Mouse (Mus musculus) T-helper 2 cell (primary cell): ENCODE measurements around the gene Spry1.

ENCODE experiments used
- in situ Hi-C: fragments of 300-600 bp; cut with MboI, MseI; formaldehyde crosslinking; loops from one replicate; pipeline ENCODE4 v1.15.1; 2025; ENCODE audit warnings: high pct_unique_total_duplicates

Gene Spry1

DNA sequence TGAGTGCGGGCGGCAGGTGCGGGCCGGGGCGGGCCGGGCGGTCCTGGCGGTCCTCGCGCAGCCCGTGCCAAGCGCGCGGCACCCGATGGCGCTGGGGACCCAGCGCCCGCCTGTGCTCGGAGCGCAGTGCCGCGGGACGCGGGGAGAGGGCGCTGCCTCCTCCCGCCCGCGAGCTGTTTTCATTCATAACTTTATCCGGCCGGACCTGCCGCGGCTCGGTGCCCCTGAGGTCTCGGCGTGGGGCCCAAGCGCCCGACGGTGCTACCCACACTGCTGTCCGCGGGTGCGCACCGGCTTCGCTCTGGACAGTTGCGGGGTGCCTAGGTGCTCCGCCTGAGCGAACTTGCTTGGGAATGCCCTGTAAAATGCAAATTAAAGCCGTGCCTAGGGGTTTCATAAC is 1.1 kb downstream of the Spry1 start:
- in situ Hi-C loops, result loop anchor here (5.0 kb wide), 1 partner anchor 336 kb away; no protein-coding TSS in a partner anchor

DNA sequence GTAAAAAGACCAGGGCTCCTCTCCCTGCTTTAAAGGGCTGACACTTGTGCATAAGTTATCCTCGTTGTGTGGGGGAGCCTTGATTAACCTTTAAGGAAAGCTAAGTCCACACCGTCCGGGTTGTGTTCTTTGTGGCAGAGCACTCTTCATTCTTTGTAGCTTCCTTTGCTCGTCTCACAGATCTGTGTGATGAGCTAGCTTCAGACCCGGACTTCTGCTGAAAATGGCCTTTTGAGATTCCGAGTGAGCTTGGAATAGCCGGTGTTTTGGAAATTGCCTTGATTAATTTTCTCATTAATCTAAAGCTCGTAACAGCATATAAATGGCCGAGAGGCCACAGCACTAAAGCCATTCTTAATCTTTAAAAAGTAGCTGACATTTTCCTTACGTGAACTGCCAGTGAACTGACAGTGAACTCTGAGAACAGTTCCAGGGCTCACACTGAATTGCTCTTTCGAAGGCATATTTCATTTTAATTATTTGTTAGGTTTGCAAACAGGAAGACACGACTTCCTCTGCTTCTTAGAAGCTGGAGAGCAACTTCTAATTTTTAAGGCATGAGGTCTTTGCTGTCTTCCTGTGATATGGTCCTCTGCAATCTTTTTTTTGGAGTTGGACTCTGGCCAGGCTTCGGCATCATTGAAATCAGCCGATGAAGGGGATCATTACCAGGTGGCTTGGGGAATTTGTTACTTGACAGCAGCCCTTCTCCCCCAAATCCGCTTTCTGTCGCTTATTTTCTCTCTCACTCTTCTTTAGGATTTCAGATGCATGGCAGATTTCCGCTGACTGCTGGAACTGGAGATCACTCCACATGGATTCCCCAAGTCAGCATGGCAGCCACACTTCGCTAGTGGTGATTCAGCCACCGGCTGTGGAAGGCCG is 2.3 kb downstream of the Spry1 start:
- in situ Hi-C loops, result loop anchor here (5.0 kb wide), 1 partner anchor 335 kb away; no protein-coding TSS in a partner anchor

DNA sequence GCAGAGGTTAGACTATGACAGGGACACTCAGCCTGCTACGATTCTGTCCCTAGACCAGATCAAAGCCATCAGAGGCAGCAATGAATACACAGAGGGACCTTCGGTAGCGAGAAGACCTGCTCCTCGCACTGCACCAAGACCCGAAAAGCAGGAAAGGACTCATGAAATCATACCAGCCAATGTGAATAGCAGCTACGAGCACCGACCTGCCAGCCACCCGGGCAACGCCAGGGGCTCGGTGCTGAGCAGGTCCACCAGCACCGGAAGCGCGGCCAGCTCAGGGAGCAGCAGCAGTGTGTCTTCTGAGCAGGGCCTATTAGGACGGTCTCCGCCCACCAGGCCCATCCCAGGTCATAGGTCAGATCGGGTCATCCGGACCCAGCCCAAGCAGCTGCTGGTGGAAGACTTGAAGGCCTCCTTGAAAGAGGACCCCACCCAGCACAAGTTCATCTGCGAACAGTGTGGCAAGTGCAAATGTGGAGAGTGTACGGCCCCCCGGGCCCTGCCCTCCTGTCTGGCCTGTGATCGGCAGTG is 3.0 kb downstream of the Spry1 start:
- in situ Hi-C loops, result loop anchor here (5.0 kb wide), 1 partner anchor 335 kb away; no protein-coding TSS in a partner anchor

- in situ Hi-C loops, result loop anchor here (5.0 kb wide), 1 partner anchor 334 kb away; no protein-coding TSS in a partner anchor
Measured at GRCm38 (mm10) chr3:37643411-37643810, 3.7 kb downstream of the Spry1 start.

GRCm38 (mm10) chr3:37643903-37644302 is 4.2 kb downstream of the Spry1 start:
- in situ Hi-C loops, result loop anchor here (5.0 kb wide), 1 partner anchor 333 kb away; no protein-coding TSS in a partner anchor

- in situ Hi-C loops, result no loop called here
Measured at GRCm38 (mm10) chr3:37645061-37645460, 5.3 kb downstream of the Spry1 start.

DNA sequence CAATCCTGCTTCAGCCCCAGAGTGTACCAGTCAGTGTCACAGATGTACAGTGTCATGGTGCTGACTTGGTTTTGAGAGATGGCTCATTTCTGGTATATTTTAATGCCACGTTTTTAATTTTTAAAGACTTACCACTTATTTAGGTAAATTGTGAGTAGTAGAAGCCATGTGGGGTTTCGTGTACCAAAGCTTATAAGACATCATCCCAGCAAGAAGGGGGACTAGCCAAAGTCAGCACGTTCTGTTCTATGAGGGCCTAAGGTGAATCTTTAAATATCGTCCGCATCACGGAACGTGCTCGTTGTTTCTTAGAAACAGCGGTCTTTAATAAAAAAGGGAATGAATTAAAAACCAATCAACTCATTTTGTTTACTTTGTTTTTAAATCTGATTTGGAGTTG is 6.5 kb downstream of the Spry1 start:
- in situ Hi-C loops, result no loop called here

DNA sequence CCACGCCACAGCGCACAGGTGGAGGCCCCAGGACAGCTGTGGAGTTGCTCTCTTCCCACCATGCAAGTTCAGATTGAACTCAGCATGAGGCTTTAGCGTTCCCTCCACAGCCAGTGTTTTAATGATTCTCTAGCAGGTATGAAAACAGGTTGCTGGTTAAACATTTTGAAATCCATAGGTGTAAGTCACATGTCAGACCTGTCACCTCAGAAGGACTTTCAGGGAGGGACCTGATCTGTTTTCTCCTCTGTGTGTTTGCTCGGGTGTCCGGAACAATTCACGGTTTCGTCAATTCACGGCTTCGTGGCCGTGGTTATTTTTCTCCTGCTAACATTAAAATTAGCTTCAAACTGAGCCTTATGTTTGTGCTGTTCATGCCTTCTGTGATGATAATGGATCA is 7.5 kb downstream of the Spry1 start:
- in situ Hi-C loops, result no loop called here

GRCm38 (mm10) chr3:37648244-37648643 is 8.5 kb downstream of the Spry1 start:
- in situ Hi-C loops, result no loop called here

GRCm38 (mm10) chr3:37649281-37649680 is 9.5 kb downstream of the Spry1 start:
- in situ Hi-C loops, result no loop called here

GRCm38 (mm10) chr3:37652537-37652936 is 12.8 kb downstream of the Spry1 start:
- in situ Hi-C loops, result loop anchor here (10.0 to 25.0 kb wide), 3 partner anchors 122 to 515 kb away; partner anchors contain the start of genes Bbs12, Cetn4 and Il2

- in situ Hi-C loops, result loop anchor here (10.0 to 25.0 kb wide), 3 partner anchors 121 to 517 kb away; partner anchors contain the start of genes Bbs12, Cetn4 and Il2
Measured at GRCm38 (mm10) chr3:37653935-37654729, 14.4 kb downstream of the Spry1 start.

GRCm38 (mm10) chr3:37654787-37655186 is 15.0 kb downstream of the Spry1 start:
- in situ Hi-C loops, result loop anchor here (10.0 to 25.0 kb wide), 3 partner anchors 120 to 517 kb away; partner anchors contain the start of genes Bbs12, Cetn4 and Il2

- in situ Hi-C loops, result loop anchor here (10.0 to 25.0 kb wide), 3 partner anchors 119 to 519 kb away; partner anchors contain the start of genes Bbs12, Cetn4 and Il2
Measured at GRCm38 (mm10) chr3:37655933-37656633, 16.3 kb downstream of the Spry1 start.

DNA sequence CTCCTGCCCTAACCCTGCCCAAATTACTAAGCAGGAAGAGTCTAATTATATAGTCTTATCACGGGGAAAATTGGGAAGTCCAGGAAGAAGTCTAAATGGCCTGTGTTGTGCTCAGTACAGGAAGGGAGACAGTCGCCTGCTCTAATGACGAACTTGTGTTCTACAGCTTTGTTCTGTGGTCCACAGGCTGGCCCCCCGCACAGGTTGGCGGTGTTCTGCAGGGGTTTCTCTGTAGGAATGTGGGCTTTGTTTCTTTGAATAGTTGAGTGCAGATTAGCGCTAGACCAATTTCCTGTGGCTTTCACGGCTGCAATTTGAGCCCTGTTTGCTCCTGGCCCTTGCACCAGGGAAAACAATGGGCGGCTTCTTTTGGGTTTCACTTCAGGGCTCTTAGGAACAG is 17.3 kb downstream of the Spry1 start:
- in situ Hi-C loops, result loop anchor here (10.0 to 25.0 kb wide), 3 partner anchors 118 to 520 kb away; partner anchors contain the start of genes Bbs12, Cetn4 and Il2

- in situ Hi-C loops, result loop anchor here (10.0 to 25.0 kb wide), 3 partner anchors 117 to 521 kb away; partner anchors contain the start of genes Bbs12, Cetn4 and Il2
Measured at GRCm38 (mm10) chr3:37658155-37658554, 18.4 kb downstream of the Spry1 start.

DNA sequence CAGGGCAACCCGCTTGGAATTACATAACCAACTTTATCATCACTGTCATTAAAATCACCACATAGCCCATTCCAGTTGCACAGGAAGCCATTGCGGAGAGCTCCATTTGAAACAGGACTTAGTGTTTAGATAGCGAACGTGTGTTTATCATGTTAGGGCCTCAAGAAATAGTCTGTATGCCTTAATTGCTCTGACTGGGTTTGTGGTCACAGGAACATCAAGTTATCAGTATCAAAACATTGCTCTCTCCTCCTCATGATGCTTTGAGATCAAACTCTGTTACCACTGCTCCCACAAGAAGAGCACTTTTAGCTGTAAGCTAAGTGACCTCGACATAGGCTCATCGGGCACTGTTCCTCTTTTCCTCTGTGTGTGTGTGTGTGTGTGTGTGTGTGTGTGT is 19.9 kb downstream of the Spry1 start:
- in situ Hi-C loops, result loop anchor here (10.0 to 25.0 kb wide), 3 partner anchors 115 to 522 kb away; partner anchors contain the start of genes Bbs12, Cetn4 and Il2

GRCm38 (mm10) chr3:37666291-37667118 is 26.8 kb downstream of the Spry1 start:
- in situ Hi-C loops, result loop anchor here (25.0 kb wide), 2 partner anchors 354 to 529 kb away; partner anchors contain the start of genes Bbs12, Cetn4 and Il2

DNA sequence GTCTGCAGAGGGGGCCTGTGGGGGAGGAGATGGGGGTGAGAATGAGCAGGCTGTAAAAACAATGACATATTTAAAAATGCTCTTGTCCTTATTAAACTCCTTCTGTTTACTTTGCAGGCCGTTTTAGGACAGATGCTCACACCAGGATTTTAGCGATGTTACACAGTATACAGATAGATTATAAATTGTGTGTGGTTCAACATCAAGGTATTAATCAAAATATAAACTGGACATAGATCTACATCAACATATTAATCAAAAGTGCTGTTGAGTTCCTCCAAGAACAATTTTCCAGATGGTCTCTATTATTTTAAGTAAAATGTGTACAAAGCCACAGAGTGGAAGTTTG is 27.3 kb downstream of the Spry1 start:
- in situ Hi-C loops, result loop anchor here (25.0 kb wide), 2 partner anchors 355 to 530 kb away; partner anchors contain the start of genes Bbs12, Cetn4 and Il2
